25 mouse cellular contexts compared by ENCODE assay signal in the genomic region with DNA sequence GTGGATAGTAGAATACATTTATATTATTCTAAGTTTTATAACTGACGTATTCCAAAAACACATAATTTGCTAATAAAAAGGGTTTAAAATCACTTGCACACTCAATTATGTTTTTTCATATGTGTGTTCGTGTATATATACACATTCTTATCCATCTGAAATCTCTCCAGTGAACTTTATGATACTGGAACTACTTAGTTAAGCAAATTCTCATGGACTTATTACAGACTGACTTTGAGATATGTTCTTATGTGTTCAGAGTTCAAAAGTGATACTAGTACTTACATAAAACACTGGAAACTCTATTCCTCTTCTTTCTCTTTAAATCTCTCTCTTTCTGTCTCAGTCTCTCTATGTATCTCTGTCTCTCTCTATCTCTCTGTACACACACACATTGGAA. TPM values are rescaled to one million over a fixed set of nuclear protein-coding genes. Genes with fewer than 3 reads are reported as not detected.
"Had no signal": no experiment of that assay in that cellular context is flagged by ENCODE, and none has a peak within 500 bp of the region (broad histone marks: within the 10 kb centered on the region; RNA-seq: fewer than 3 reads in every experiment).

No protein-coding gene starts in this region.

- DNase-seq: retina, postnatal 1 day; right cerebral cortex, adult 18-20 months; right cerebral cortex, postnatal 14 days; right cerebral cortex, postnatal 25 days; right cerebral cortex, postnatal 4 days; spleen, adult 18-20 months; thymus, adult 18-20 months; thymus, adult 2 months; thymus, postnatal 14 days; thymus, postnatal 25 days; thymus, postnatal 36 days; thymus, postnatal 4 days had no signal

- H3K36me3 ChIP-seq: neural tube, embryonic 13.5 days; neural tube, embryonic 15.5 days; stomach, embryonic 15.5 days had no signal

- H3K9me3 ChIP-seq: neural tube, embryonic 13.5 days; neural tube, embryonic 15.5 days; stomach, embryonic 15.5 days had no signal

- H3K27me3 ChIP-seq: neural tube, embryonic 13.5 days; neural tube, embryonic 15.5 days; stomach, embryonic 15.5 days had no signal

- H3K4me2 ChIP-seq: neural tube, embryonic 13.5 days; neural tube, embryonic 15.5 days; stomach, embryonic 15.5 days had no signal

- H3K4me1 ChIP-seq: neural tube, embryonic 13.5 days; neural tube, embryonic 15.5 days; stomach, embryonic 15.5 days had no signal

- H3K4me3 ChIP-seq: neural tube, embryonic 13.5 days; neural tube, embryonic 15.5 days; stomach, embryonic 15.5 days had no signal

- H3K27ac ChIP-seq: neural tube, embryonic 13.5 days; neural tube, embryonic 15.5 days; stomach, embryonic 15.5 days; stomach, postnatal 0 days had no signal

- H3K9ac ChIP-seq: neural tube, embryonic 13.5 days; neural tube, embryonic 15.5 days; stomach, embryonic 15.5 days had no signal

RNA-seq across cellular contexts. Expression of a gene that starts 31.5 kb away (rescaled TPM):
- total RNA-seq: neutrophil, adult 5-6 weeks had no signal
- polyA plus RNA-seq: neural tube, embryonic 13.5 days; neural tube, embryonic 14.5 days; neural tube, embryonic 15.5 days; small intestine, adult 2 months; spleen, adult 2 months; stomach, embryonic 14.5 days; stomach, embryonic 15.5 days; stomach, embryonic 16.5 days; stomach, postnatal 0 days; thymus, adult 2 months; thymus, postnatal 0 days; urinary bladder, adult 2 months had no signal

RNA-seq across cellular contexts. Expression of a gene that starts 57.0 kb away (rescaled TPM):
- total RNA-seq: neutrophil, adult 5-6 weeks had no signal
- polyA plus RNA-seq: neural tube, embryonic 13.5 days; neural tube, embryonic 14.5 days; neural tube, embryonic 15.5 days; spleen, adult 2 months; stomach, embryonic 14.5 days; stomach, postnatal 0 days; testis, adult 2 months; thymus, adult 2 months; thymus, postnatal 0 days; urinary bladder, adult 2 months had no signal
